Mouse (Mus musculus) cerebellum, adult 9-11 months (tissue): ENCODE measurements around the gene Abhd15.
A peak's percentile ranks its signal among the peaks of the same experiment; 100 is the strongest.
"Not testable (repeated sequence)": the region's sequence is repeated elsewhere in the genome, so short reads cannot be mapped to it uniquely, and the experiment has no call there.

Experiments
- DNase-seq: peaks from one replicate; pipeline ENCODE4 v3.0.0; 2022

Gene Abhd15

GRCm38 (mm10) chr11:77512891-77513810 is 1.8 kb upstream of the Abhd15 start:
- DNase-seq, result peak; percentile 83

GRCm38 (mm10) chr11:77513811-77514170 is 1.1 kb upstream of the Abhd15 start:
- DNase-seq, result peak; percentile 34

- peak; percentile 36 for DNase-seq
These were observed 565 bp upstream of the Abhd15 start for GRCm38 (mm10) chr11:77514281-77514831.

- peak; percentile 33 for DNase-seq
These were observed 974 bp downstream of the Abhd15 start, which contains the start of gene Trp53i13 for GRCm38 (mm10) chr11:77515637-77516552. Gene Trp53i13 (minus strand): TSS chr11:77515980.

DNA sequence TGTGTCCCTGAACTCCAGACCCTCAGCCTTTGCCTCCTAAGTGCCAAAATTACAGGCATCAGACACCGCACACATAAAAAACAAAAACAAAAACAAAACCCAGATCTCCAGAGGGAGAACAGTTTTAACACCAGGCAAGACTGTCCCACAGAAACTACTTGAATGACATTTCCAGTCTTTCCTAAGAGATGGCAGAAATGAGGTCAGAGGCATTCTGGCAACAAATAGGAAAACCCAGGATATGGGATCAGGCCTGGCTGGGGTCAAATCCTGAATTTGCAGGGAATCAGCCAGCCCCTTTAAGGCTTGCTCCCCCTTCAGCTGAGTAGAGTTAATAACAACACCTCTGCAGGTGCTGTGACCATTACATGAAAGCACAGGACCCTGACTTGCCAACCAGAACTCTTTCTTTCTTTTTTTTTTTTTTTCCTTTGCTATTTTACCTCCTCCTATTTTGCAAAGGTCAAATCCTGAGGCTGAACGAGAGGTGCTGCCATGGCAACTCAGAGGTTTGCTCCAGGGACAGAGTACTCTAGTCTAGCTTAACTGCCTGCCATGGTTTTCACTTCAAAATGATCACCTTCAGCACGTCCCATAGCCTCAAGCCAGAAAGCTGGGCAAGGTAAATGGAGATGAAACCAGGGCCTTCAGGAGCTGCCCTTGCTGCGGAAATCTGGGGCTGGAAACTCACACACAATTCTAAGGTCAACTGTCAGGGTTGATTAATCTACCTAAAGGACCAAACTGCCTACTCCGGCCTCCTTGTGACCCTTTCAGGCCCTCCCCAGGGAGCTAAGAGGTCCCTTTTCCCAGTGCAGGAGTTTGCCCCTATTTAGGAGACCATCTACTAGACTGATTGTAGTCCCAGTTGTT is 1.9 kb downstream of the Abhd15 start:
- DNase-seq, result no peak

DNA sequence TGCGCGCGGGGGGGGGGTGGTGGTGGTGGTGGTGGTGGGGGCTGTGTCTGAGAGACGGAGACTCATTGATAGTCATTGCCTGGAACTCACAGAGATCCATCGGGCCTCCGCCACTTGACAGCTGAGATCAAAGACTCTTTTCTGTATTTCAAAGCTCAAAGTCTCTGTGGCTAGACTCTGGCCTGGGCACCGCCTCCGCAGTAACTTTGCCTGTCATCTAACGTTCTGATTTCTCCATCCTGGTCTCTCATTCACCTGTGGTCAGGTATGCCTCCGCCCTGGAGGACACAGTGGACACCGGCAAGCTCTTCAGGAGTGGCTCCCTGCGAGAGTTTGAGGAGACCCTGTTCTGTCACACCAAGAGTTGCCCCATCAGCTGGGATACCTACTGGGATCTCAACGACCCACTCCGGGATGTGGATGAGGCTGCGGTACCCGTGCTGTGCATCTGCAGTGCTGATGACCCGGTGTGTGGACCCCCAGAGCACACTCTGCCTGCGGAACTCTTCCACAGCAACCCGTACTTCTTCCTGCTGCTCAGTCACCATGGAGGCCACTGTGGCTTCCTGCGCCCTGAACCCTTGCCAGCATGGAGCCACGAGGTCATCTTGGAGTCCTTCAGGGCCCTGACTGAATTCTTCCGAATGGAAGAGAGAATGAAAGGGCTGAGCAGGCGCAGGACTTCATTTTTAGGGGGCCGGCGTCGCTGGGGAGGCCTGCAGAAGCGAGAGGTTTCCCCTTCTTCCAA is 3.3 kb downstream of the Abhd15 start:
- DNase-seq, result peak; percentile 16

- DNase-seq, result no peak
These were observed 4.1 kb downstream of the Abhd15 start, which contains the start of gene Gm10392 for GRCm38 (mm10) chr11:77519043-77519442. Gene Gm10392 (minus strand): TSS chr11:77519198.

DNA sequence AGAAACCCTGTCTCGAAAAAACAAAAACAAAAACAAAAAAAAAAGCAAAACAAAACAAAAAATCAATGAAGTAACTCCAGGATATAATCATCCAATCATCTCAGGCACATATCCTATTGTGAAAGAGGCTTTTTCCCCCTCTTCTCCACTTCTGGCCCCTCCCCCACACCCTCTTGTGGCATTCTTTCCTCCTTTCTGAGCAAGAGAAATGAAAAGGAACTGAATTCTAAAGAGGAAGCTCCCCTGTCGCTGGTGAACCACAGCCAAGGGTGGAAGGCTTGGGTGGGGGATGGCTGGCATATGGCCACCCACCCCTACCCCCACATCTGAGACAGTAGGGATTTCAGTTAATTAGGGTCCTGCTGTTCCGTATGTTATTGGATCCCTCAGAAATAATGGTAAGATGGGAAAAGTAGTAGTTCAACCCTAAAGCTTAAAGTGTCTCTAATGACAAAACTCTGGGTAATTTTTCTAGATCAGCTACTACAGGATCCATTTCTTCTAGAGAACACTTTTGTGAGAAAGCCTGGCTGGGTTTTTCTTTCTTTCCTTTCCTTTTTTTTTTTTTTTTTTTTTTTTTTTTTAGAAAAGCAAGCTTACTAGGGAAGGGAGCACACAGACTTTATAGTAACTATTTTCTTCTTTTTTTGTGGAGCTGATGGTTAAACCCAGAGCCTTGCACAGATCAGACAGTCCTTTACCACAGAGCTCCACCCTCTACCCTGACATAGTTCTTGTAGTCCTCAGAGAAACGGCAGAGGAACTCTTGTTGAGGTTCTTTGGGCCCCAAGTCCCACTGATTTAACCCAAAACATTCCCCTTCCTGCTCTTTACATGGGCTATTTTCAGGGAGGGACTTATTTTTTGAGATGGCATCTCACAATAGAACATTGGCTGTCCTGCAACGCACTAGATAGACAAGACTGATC is 5.9 kb downstream of the Abhd15 start:
- no peak for DNase-seq

GRCm38 (mm10) chr11:77525804-77526486 is 11.0 kb downstream of the Abhd15 start:
- no peak for DNase-seq

- not testable (repeated sequence) for DNase-seq
These were observed 13.5 kb downstream of the Abhd15 start for GRCm38 (mm10) chr11:77528420-77528819.

DNA sequence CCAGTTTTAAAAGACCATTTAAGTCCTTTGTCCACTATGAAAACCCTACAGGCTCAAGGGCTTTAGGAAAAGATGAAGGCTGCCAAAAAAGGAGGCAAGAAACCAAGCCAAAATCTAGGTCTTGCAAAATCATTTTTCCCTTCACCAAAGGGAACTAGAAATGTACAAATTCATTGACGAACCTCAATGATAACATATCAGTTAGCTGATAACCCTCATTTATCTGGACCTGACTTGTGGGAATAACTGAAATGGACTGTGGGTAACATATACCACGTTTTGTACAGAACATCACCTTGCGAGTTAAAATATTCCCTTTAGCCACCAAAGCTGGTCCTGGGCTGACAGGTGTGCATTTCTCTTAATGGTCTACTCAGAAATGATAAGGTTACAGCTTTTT is 14.7 kb downstream of the Abhd15 start:
- no peak for DNase-seq

DNA sequence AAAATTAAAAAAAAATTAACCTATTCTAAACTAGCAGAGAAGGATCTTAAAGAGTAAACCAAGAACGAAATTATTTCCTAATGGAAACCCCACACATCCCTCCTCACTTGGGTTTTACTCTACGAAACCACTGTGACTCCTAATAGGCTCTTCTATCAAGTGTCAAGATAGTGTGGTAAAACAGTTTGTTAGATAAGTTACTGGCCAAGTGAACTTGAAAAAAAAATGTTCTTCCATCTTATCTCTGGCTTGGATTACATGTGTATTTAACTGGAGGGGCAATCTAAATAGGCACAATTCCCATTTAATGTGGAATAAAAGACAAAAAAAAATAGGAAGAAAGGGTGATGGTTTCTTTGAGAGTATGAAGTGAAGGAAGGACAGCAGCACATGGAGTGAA is 15.9 kb downstream of the Abhd15 start:
- DNase-seq, result no peak

DNA sequence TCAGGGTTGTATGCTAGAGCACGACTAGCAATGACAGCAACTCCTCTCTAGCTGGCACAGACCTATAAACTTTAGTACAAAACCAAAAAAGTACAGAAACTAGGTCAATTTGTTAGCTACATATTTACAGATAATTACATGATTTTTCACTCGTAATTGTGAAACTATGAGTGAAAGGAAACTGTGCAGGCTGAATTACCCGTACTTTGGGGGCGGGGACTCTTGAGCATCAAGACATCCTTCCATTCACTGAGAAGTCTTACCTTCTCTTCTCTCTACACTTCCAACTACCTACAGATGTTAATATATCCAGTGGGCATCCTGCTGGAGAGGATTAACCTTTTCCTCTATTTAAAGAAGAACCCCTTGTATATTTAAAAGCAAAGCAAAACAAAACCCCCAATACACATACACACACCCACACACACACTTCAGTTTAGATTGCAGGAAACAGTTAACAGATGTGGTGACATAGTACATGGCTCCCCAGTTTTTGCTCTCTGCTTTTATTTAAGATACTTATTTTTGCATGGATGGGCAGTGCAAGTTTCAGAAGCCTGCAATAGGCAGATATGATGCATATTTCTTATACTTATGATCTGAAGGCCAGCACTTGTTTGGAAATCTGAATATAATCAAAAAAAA is 17.4 kb downstream of the Abhd15 start:
- no peak for DNase-seq

GRCm38 (mm10) chr11:77545261-77545660 is 30.3 kb downstream of the Abhd15 start:
- DNase-seq, result no peak

GRCm38 (mm10) chr11:77585201-77585600 is 70.3 kb downstream of the Abhd15 start:
- DNase-seq, result peak; percentile 70
